Mouse (Mus musculus): Measurements from ENCODE around the gene Trim30b. TPM values are rescaled to one million over a fixed set of nuclear protein-coding genes. Genes with fewer than 3 reads are reported as not detected.
"Not testable (repeated sequence)": the region's sequence is repeated elsewhere in the genome, so short reads cannot be mapped to it uniquely, and the experiment has no call there.

Trim30b gene
- 0.20 and 0.22 TPM in 2 replicates for polyA plus RNA-seq (2015; fragmentation: Nextera tagmentation; extraction: Ambion mirVana)

DNA sequence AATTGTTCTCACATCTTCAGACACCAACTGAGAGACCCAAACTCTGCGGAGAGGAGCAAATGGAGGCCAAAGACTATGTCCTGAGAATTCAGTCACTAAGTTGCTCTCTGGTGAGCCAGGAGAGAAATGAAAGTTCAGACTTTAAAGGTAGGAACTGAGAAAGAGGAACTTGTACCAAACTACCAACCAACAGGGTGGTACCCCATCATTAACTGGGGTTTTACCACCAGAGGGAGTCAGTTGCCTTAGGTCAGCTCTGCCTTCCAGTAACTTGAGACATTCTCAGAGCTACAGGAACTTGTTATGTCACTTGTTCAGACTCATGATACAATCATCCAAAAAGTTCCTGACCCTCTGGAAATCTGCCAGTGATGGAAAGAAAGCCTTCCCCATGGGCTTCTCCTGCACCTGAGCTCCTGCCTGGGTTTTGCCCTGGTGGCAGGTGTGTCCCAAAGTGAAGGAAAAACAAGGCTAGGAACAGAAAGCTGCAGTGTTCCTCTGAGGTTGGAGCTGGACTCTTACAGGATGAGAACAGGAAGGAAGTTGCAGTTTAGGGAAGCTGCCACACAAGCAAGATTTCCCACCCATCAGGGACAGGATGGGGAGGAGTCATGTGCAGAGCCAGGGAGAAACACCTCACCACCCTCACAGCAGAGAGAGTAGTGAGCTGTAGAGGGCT is at the start of gene Trim30b:
TSS of gene Trim30b (minus strand) at position 149 of the 679 bp plus-strand sequence.
- Histone ChIP-seq H3K27me3 (replicated peaks) (no peaks in the 10 kb centered on the region), H3K4me3 (no peak within 1 kb of the TSS), H3K9ac (no peak within 1 kb of the TSS), H3K9me3 (no peaks in the 10 kb centered on the region), H3K36me3 (no peaks in the 10 kb centered on the region), H3K4me2 (no peak within 1 kb of the TSS), H3K27ac (replicated peaks) (no peak within 1 kb of the TSS), H3K4me1 (no peaks in the 10 kb centered on the region)
- no peak for ATAC-seq (ENCODE audit: extremely low read depth, insufficient number of reproducible peaks, low FRiP score, low TSS enrichment)
- 61% methylated on average over 1 of the region's 1 CpGs for WGBS

DNA sequence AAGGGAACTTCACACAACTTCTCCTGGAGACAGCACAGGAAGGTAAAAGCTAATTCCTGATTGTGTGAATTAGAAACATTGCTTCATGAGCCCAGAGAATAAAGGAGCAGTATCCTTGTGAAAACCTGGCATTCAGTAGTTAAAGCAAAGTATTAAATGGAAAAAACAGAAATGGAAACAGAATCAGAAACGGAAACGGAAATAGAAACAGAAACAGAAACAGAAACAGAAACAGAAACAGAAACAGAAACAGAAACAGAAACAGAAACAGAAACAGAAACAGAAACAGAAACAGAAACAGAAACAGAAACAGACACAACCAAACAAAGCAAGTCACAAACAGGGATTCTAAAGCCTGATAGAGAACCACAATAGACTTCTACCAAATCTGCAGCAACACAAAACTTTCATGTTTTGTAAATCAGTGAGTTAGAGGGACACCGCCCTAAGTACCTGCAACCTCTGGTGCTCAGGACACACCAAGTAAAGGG is 34.8 kb upstream of the Trim30b start:
- 79% methylated on average over 3 of the region's 3 CpGs for WGBS
- no peaks in the 10 kb centered on the region for H3K27me3 ChIP-seq (replicated peaks)
- no peak overlapping the region for H3K4me2 ChIP-seq
- H3K36me3 ChIP-seq, result no peaks in the 10 kb centered on the region
- H3K4me1 ChIP-seq, result no peaks in the 10 kb centered on the region
- H3K9me3 ChIP-seq, result no peaks in the 10 kb centered on the region
- no peak overlapping the region for H3K9ac ChIP-seq
- H3K4me3 ChIP-seq, result no peak overlapping the region
- H3K27ac ChIP-seq (replicated peaks), result no peak overlapping the region
- ATAC-seq (ENCODE audit: extremely low read depth, insufficient number of reproducible peaks, low FRiP score, low TSS enrichment), result no peak

DNA sequence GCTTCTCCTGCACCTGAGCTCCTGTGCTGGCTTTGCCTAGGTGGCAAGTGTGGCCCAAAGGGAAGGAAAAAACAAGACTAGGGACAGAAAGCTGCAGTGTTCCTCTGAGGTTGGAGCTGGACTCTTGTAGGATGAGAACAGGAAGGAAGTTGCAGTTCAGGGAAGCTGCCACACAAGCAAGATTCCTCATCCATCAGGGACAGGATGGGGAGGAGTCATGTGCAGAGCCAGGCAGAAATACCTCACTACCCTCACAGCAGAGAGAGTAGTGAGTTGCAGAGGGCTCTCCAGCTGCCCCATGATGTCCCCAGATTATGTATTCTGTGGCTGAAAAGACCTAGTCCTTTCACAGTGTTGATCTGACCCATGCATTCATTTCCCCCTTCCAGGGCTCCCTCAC is 31.5 kb upstream of the Trim30b start:
- no peak for ATAC-seq (ENCODE audit: extremely low read depth, insufficient number of reproducible peaks, low FRiP score, low TSS enrichment)

DNA sequence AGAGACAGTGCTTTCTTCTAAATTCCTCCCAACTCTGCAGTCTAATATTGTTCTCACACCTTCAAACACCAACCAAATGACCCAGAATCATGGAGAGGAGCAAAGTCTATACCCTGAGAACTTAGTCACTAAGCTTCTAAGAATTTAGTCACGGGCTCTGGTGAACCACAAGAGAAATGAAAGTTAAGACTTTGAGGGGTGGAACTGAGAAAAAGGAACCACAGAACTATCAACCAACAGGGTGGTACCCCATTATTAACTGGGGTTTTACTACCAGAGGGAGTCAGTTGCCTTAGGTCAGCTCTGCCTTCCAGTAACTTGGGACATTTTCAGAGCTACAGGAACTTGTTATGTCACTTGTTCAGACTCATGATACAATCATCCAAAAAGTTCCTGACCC is 31.0 kb upstream of the Trim30b start, which contains the start of gene Trim30c:
TSS of gene Trim30c (minus strand) at position 140 of the 400 bp plus-strand sequence.
- H3K4me3 ChIP-seq, result no peak within 1 kb of the TSS
- WGBS, result 73% methylated on average over 1 of the region's 1 CpGs

More for the DNA sequence above, 31.5 kb upstream of the Trim30b start:
- no peak overlapping the region for H3K4me2 ChIP-seq
- H3K9ac ChIP-seq, result no peak overlapping the region
- no peak overlapping the region for H3K27ac ChIP-seq (replicated peaks)
- no peaks in the 10 kb centered on the region for H3K4me1 ChIP-seq
- no peak overlapping the region for H3K4me3 ChIP-seq
- no peaks in the 10 kb centered on the region for H3K27me3 ChIP-seq (replicated peaks)
- H3K36me3 ChIP-seq, result no peaks in the 10 kb centered on the region
- H3K9me3 ChIP-seq, result no peaks in the 10 kb centered on the region

DNA sequence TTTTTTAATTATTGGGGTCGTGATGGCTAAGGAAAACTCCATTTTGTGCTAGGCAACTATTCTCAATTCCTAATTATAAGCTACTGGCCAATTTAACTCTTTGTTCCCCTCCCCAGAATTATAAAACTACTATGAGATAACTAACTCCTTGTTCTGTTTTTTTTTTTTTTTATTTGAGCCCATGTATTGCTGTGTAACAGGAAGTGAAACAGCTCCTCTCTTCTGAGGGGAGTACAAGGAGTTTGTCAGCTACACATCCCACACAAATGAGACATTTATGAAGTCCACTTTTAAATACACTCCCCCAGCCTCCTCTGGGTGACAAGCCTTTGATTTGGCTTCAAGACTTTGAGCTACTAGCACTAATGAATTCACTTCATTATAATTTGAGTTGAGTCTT is 28.8 kb upstream of the Trim30b start:
- Histone ChIP-seq H3K4me2 (no peak overlapping the region), H3K36me3 (no peaks in the 10 kb centered on the region), H3K9ac (no peak overlapping the region), H3K9me3 (no peaks in the 10 kb centered on the region), H3K27me3 (replicated peaks) (no peaks in the 10 kb centered on the region), H3K4me3 (no peak overlapping the region), H3K27ac (replicated peaks) (no peak overlapping the region), H3K4me1 (no peaks in the 10 kb centered on the region)
- no peak for ATAC-seq (ENCODE audit: extremely low read depth, insufficient number of reproducible peaks, low FRiP score, low TSS enrichment)
- 65% methylated on average over 1 of the region's 1 CpGs for WGBS

More for the DNA sequence above, 31.0 kb upstream of the Trim30b start, which contains the start of gene Trim30c:
- Histone ChIP-seq H3K9me3 (no peaks in the 10 kb centered on the region), H3K4me2 (no peak within 1 kb of the TSS), H3K27me3 (replicated peaks) (no peaks in the 10 kb centered on the region), H3K9ac (no peak within 1 kb of the TSS), H3K27ac (replicated peaks) (no peak within 1 kb of the TSS), H3K36me3 (no peaks in the 10 kb centered on the region), H3K4me1 (no peaks in the 10 kb centered on the region)
- ATAC-seq (ENCODE audit: extremely low read depth, insufficient number of reproducible peaks, low FRiP score, low TSS enrichment), result no peak

DNA sequence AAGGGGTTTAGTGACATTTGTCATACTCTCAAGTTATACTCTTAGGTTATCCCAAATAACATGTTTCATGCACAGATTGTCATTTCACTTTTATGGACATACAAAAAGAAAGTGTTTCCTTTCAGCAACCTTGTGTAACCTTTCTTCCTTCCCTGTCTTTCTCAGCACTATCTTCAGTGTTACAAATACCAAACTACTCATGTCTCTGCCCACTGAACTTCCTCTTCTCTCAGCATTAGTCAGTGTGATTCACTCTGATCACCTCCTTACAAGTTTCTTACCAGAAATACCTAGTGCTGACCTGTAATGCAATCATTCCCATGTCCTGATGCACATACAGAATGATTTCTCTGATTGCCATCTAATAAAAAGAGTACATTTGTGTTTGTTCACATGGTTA is 3.3 kb downstream of the Trim30b start:
- no peaks in the 10 kb centered on the region for H3K36me3 ChIP-seq
- no peaks in the 10 kb centered on the region for H3K4me1 ChIP-seq
- H3K27me3 ChIP-seq (replicated peaks), result no peaks in the 10 kb centered on the region
- H3K4me3 ChIP-seq, result no peak overlapping the region
- no peak overlapping the region for H3K27ac ChIP-seq (replicated peaks)
- no peak overlapping the region for H3K9ac ChIP-seq
- ATAC-seq (ENCODE audit: extremely low read depth, insufficient number of reproducible peaks, low FRiP score, low TSS enrichment), result no peak
- no peak overlapping the region for H3K4me2 ChIP-seq
- H3K9me3 ChIP-seq, result no peaks in the 10 kb centered on the region

DNA sequence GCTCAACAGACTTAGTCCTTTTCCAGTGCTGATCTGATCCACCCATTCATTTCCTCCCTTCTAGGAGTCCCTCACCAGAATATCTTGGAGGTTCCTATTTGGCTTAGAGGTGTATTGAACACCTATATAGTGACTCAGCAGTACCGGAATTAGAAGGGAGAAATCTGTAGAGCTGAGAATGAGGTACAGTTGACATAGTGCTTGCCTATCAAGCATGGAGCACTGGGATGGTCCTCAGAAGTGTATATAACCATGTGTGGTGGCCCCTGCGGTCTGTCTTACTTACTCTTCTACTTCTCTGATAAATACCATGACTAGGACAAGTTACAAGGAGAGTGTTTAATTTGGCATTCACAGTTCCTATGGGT is 16.1 kb downstream of the Trim30b start:
- peak overlapping the region; percentile 62 for H3K4me3 ChIP-seq
- H3K27me3 ChIP-seq (replicated peaks), result no peaks in the 10 kb centered on the region
- peak overlapping the region; percentile 81 for H3K27ac ChIP-seq (replicated peaks)
- peaks cover 10% of the 10 kb centered on the region for H3K4me1 ChIP-seq
- H3K9me3 ChIP-seq, result no peaks in the 10 kb centered on the region
- H3K36me3 ChIP-seq, result no peaks in the 10 kb centered on the region
- peak overlapping the region; percentile 67 for H3K4me2 ChIP-seq
- peak overlapping the region; percentile 75; the same call in 1 of the 2 replicates for H3K9ac ChIP-seq
- WGBS, result 63% methylated on average over 2 of the region's 2 CpGs
- no peak; the same call in 1 of the 2 replicates for ATAC-seq (ENCODE audit: extremely low read depth, insufficient number of reproducible peaks, low FRiP score, low TSS enrichment)

DNA sequence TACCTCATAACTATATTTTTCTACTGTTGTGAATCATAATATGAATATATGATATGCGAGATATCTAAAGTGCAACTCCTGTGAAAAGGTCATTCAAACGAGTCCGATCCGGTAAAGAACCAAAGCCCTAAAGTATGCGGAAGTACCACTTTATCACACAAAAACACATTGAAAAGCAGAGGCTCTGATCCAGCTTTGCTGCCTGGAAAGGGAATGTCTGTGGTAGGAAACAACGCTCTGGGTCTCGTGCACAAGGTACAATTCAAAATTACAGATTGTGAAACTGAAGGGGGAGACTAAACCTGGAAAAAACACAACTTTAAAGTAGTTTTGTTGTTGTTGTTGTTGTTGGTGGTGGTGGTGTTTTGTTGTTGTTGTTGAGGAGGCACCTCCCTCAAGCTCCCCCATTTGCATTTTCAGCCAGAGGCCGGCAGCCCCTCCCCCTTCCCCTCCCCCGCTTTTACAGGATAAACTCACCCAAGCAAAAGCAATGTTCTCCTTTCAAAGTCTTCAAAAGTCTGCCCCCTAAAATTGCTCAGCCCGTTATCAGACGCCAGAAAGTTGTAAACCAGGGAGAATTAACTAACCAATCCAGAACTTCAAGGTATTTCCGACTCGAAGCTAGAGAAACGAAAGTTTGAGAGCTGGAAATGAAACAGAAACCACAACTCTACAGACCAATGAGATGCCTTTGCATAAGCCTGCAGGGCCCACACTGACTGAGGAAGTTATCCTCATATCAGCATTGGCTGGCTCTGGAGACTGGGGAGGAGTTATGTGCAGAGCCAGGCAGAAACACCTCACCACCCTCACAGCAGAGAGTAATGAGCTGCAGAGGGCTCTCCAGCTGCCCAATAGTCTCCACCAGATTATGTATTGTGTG is 16.7 kb downstream of the Trim30b start, which contains the start of gene Trim12c:
TSS of gene Trim12c (minus strand) at position 646 of the 883 bp plus-strand sequence.
- Histone ChIP-seq H3K27ac (replicated peaks) (peak within 1 kb of the TSS; percentile 81), H3K4me3 (peak within 1 kb of the TSS; percentile 62), H3K9me3 (no peaks in the 10 kb centered on the region), H3K36me3 (no peaks in the 10 kb centered on the region), H3K4me2 (peak within 1 kb of the TSS; percentile 67), H3K9ac (peak within 1 kb of the TSS; percentile 75), H3K4me1 (peaks cover 10% of the 10 kb centered on the region), H3K27me3 (replicated peaks) (no peaks in the 10 kb centered on the region)
- WGBS, result 2% methylated on average over 14 of the region's 14 CpGs
- peak; percentile 95 for ATAC-seq (ENCODE audit: extremely low read depth, insufficient number of reproducible peaks, low FRiP score, low TSS enrichment)

DNA sequence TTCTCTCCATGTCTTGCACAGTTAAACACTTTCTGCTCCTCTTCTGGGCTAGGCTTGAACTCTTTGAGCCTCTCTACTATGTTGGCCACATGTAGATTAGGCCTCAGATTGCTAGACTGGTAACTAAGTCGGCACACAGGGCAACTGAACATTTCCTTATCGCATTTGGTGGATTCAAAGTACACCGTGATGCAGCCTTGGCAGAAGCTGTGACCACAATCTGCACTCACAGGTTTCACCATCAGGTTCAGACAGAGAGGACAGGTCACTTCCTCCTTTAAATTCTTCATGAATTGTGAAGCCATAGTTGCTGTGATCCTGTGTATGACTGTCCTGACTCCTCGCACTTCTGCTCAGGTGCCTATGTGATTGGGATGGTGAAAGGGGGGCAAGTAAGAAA is 21.6 kb downstream of the Trim30b start:
- not testable (repeated sequence) for H3K4me3 ChIP-seq; H3K4me2 ChIP-seq; H3K27me3 ChIP-seq (replicated peaks); ATAC-seq (ENCODE audit: extremely low read depth, insufficient number of reproducible peaks, low FRiP score, low TSS enrichment); H3K9me3 ChIP-seq; H3K9ac ChIP-seq; H3K4me1 ChIP-seq; H3K27ac ChIP-seq (replicated peaks)
- H3K36me3 ChIP-seq, result peaks cover 25% of the 10 kb centered on the region
- 79% methylated on average over 4 of the region's 4 CpGs for WGBS

DNA sequence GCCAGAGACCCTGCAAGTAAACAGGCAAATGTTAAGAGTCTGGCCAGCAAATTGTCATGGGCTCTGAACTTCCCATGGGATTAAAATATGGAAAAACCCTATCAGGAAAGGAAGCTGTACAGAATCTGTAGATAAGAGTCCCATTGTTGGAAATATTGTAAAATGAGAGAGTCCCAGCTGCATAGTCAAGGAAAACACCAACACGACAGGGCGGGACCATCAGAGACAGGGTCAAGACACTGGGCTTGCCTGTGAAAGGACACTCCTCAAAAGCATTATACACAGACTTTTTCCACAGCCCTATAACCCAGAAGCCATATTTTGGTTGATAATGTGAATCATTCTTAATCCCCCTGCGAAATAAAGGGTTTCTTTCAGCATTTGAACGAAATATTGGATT is 28.9 kb downstream of the Trim30b start:
- H3K36me3 ChIP-seq, result peaks cover 18% of the 10 kb centered on the region
- H3K27me3 ChIP-seq (replicated peaks); ATAC-seq (ENCODE audit: extremely low read depth, insufficient number of reproducible peaks, low FRiP score, low TSS enrichment); H3K4me3 ChIP-seq; H3K9me3 ChIP-seq; H3K27ac ChIP-seq (replicated peaks); H3K9ac ChIP-seq; H3K4me1 ChIP-seq; H3K4me2 ChIP-seq: not testable (repeated sequence)
- WGBS, result 89% methylated on average over 2 of the region's 4 CpGs

DNA sequence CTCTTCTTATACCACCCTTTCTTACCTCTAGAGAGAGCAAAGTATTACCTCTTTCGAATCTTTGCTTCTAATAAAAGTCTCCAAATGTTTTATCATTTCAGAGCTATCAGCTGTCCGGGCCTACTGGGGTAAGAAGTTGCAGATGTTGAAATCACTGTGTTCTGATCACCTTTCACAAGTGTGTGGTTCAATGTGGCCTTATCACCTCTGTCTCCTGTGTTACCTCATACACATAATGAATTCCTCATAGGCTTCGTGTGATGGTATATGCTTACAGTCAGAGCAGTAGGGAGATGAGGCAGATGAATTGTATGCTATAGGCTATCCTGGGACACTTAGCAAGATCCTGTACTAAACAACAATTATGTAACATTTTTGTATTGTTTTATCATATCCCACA is 34.1 kb downstream of the Trim30b start:
- H3K36me3 ChIP-seq; H3K4me3 ChIP-seq; H3K27ac ChIP-seq (replicated peaks); H3K9me3 ChIP-seq; H3K9ac ChIP-seq; H3K4me2 ChIP-seq; H3K27me3 ChIP-seq (replicated peaks); ATAC-seq (ENCODE audit: extremely low read depth, insufficient number of reproducible peaks, low FRiP score, low TSS enrichment); H3K4me1 ChIP-seq: not testable (repeated sequence)
- 66% methylated on average over 3 of the region's 3 CpGs for WGBS

Measured in heart, embryonic 13.5 days (tissue).